Mouse (Mus musculus) embryonic facial prominence, embryonic 11.5 days (tissue): Measurements from ENCODE around the gene Mc1r. TPM values are rescaled to one million over a fixed set of nuclear protein-coding genes. Genes with fewer than 3 reads are reported as not detected.
"Not testable (repeated sequence)": the region's sequence is repeated elsewhere in the genome, so short reads cannot be mapped to it uniquely, and the experiment has no call there.

Experiments used
- ATAC-seq: fragments of 200-750 bp; cut with Nextera tagmentation; replicated peaks from 2 replicates; pipeline ENCODE4 v1.8.0; 2017; ENCODE audit warnings: low read depth; ENCODE audit not compliant: insufficient number of reproducible peaks, low FRiP score, low TSS enrichment
- DNase-seq: peaks from one replicate; pipeline ENCODE4 v3.0.0-alpha.2; 2015; ENCODE audit warnings: low spot score
- H3K27ac ChIP-seq: fragments of 300-500 bp; sonication (generic); replicated peaks from 2 replicates; pipeline ENCODE4 v1.5.1; 2014; ENCODE audit warnings: mild to moderate bottlenecking, low read depth, low read length, control low read depth
- H3K27me3 ChIP-seq: fragments of 300-500 bp; sonication (generic); 2 replicates; pipeline ENCODE4 v1.6.1; 2014; ENCODE audit warnings: mild to moderate bottlenecking, low read length, moderate library complexity, mixed read lengths; ENCODE audit not compliant: control insufficient read depth, insufficient read depth
- H3K36me3 ChIP-seq: fragments of 300-500 bp; sonication (generic); replicated peaks from 2 replicates; pipeline ENCODE4 v1.6.1; 2014; ENCODE audit warnings: low read depth, mild to moderate bottlenecking, low read length, moderate library complexity, mixed read lengths; ENCODE audit not compliant: control insufficient read depth, insufficient read depth
- H3K4me1 ChIP-seq: fragments of 300-500 bp; sonication (generic); 2 replicates; pipeline ENCODE4 v1.6.1; 2014; ENCODE audit warnings: low read length, mixed read lengths; ENCODE audit not compliant: control insufficient read depth, insufficient read depth
- H3K4me2 ChIP-seq: fragments of 300-500 bp; sonication (generic); 2 replicates; pipeline ENCODE4 v1.6.1; 2014; ENCODE audit warnings: low read depth, mild to moderate bottlenecking, control low read depth, low read length, moderate library complexity
- H3K4me3 ChIP-seq: fragments of 300-500 bp; sonication (generic); 2 replicates; pipeline ENCODE4 v1.5.1; 2014; ENCODE audit warnings: low read depth, low read length, control low read depth
- H3K9ac ChIP-seq: fragments of 300-500 bp; sonication (generic); replicated peaks from 2 replicates; pipeline ENCODE4 v1.6.1; 2014; ENCODE audit warnings: mild to moderate bottlenecking, control low read depth, low read length
- H3K9me3 ChIP-seq: fragments of 300-500 bp; sonication (generic); replicated peaks from 2 replicates; pipeline ENCODE4 v1.6.1; 2016; ENCODE audit warnings: mild to moderate bottlenecking, low read length, inconsistent platforms, mixed read lengths; ENCODE audit not compliant: control insufficient read depth
- WGBS: fragments of 180-500 bp; shearing (Covaris S2); extraction: QIAGEN DNeasy Blood & Tissue Kit; methylation state at CpG from one replicate; pipeline ENCODE4 v1.1.7; 2014; 5-methylcytosine and 5-hydroxymethylcytosine counted together
- polyA plus RNA-seq: library from polyadenylated mRNA; unstranded; fragments of >200 nt; fragmentation: Nextera tagmentation; extraction: Ambion mirVana; gene quantifications from 2 replicates; pipeline ENCODE4 v1.2.1, GENCODE M21; 2014

Mc1r gene
- polyA plus RNA-seq, 1 experiment from 2014 or later: not detected

DNA sequence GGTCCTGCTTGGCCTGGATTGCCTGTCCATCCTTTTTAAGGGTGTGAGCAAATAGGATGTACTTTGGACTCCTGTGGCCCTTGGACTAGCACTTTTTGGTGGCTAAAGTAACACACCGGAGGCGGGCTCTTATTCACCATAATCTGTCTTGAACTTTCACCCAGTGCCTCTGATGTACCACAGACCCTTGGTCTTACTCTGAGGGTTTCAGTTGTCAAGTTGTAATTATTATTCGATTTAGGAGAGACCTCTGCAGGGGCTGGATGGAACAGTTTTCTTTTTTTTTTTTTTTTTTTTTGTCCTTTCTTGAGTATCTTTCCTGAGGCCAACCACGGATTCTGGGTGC is 36.6 kb downstream of the Mc1r start:
- WGBS: 21% methylated on average over 4 of the region's 4 CpGs
- no peak for ATAC-seq
- no peaks in the 10 kb centered on the region for H3K9me3 ChIP-seq

GRCm38 (mm10) chr8:123444131-123444530 is 37.2 kb downstream of the Mc1r start:
- Histone ChIP-seq H3K4me1 (no peaks in the 10 kb centered on the region), H3K4me3 (no peak overlapping the region), H3K4me2 (no peak overlapping the region), H3K36me3 (no peaks in the 10 kb centered on the region), H3K27ac (no peak overlapping the region), H3K27me3 (no peaks in the 10 kb centered on the region), H3K9ac (no peak overlapping the region), H3K9me3 (no peaks in the 10 kb centered on the region)
- ATAC-seq (no peak), DNase-seq (no peak)
- WGBS: 75% methylated on average over 6 of the region's 6 CpGs

More for the DNA sequence above, 36.6 kb downstream of the Mc1r start:
- Histone ChIP-seq H3K27me3 (no peaks in the 10 kb centered on the region), H3K27ac (no peak overlapping the region), H3K4me3 (peak overlapping the region; percentile 61), H3K4me1 (no peaks in the 10 kb centered on the region), H3K4me2 (peak overlapping the region; percentile 62), H3K9ac (peak overlapping the region; percentile 85), H3K36me3 (no peaks in the 10 kb centered on the region)
- DNase-seq: peak; percentile 17

DNA sequence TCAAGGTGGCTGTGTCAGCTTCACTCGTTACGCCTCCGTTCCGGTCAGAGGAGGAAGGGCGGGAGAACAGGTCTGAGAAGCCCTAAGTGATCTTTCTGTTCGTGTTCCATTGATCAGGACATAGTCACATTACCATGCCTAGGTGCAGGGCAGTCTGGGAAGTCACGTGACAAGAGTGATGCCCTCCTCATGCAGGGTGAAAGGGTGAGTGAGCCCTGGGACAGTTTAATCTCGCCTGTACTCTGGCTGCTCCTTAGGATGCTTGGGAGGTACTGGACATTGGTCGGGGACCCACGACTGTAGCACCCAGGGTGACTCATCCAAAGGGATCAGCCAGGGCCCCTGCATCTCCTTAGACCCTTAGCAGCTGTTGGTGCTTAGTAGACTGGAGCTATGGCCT is 39.1 kb downstream of the Mc1r start:
- Histone ChIP-seq H3K4me2 (no peak overlapping the region), H3K36me3 (no peaks in the 10 kb centered on the region), H3K4me3 (no peak overlapping the region), H3K27me3 (no peaks in the 10 kb centered on the region), H3K27ac (no peak overlapping the region), H3K9ac (no peak overlapping the region; the same call in 1 of the 2 replicates), H3K9me3 (no peaks in the 10 kb centered on the region), H3K4me1 (no peaks in the 10 kb centered on the region)
- DNase-seq (no peak), ATAC-seq (no peak)
- WGBS: 84% methylated on average over 10 of the region's 10 CpGs

GRCm38 (mm10) chr8:123446799-123447198 is 39.9 kb downstream of the Mc1r start:
- no peak overlapping the region for H3K9ac ChIP-seq
- no peaks in the 10 kb centered on the region for H3K36me3 ChIP-seq
- DNase-seq (peak; percentile 13), ATAC-seq (no peak)
- H3K4me2 ChIP-seq: no peak overlapping the region
- H3K27me3 ChIP-seq: no peaks in the 10 kb centered on the region
- H3K4me3 ChIP-seq: no peak overlapping the region
- no peaks in the 10 kb centered on the region for H3K4me1 ChIP-seq
- H3K9me3 ChIP-seq: no peaks in the 10 kb centered on the region
- WGBS: 81% methylated on average over 6 of the region's 6 CpGs
- no peak overlapping the region for H3K27ac ChIP-seq

DNA sequence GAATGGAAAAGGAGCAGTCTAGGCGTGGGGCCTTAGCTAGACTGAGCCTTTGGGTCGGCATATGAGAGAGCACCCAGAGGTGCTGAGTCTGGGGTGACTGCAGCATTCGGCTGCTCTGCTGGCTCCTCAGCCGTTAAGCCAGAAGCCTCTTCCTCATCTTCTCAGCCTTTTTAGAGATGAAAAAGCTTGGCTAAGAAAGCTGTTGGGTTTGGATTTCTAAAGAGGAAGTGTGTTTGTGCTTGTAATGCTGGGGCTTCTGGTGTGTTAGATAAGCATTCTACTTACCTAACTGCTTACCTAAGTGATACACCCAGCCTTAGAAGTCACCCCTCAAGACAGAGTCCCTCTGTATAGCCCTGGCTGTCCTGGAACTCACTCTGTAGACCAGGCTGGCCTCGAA is 43.9 kb downstream of the Mc1r start:
- no peaks in the 10 kb centered on the region for H3K27me3 ChIP-seq
- H3K27ac ChIP-seq: no peak overlapping the region
- no peaks in the 10 kb centered on the region for H3K4me1 ChIP-seq
- no peaks in the 10 kb centered on the region for H3K36me3 ChIP-seq
- H3K9me3 ChIP-seq: no peaks in the 10 kb centered on the region
- H3K9ac ChIP-seq: no peak overlapping the region
- no peak overlapping the region for H3K4me2 ChIP-seq
- no peak for DNase-seq
- WGBS: 92% methylated on average over 5 of the region's 5 CpGs
- no peak for ATAC-seq
- no peak overlapping the region for H3K4me3 ChIP-seq

DNA sequence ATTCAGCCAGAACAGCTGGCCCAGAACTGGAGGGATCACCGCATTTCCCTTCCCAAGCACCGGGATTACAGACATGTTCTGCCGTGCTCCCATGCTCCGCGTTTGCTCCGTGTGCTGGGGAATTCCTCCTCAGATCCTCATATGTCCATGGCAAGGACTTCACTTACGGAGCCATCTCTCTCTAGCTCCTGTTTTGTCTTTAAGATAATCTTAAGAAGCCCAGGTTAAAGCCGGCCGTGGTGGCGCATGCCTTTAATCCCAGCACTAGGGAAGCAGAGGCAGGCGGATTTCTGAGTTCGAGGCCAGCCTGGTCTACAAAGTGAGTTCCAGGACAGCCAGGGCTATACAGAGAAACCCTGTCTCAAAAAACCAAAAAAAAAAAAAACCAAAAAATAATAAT is 44.8 kb downstream of the Mc1r start:
- H3K27me3 ChIP-seq, H3K4me1 ChIP-seq, H3K4me2 ChIP-seq, H3K9ac ChIP-seq, DNase-seq, H3K27ac ChIP-seq, H3K9me3 ChIP-seq, ATAC-seq, H3K36me3 ChIP-seq, H3K4me3 ChIP-seq: not testable (repeated sequence)
- WGBS: 96% methylated on average over 12 of the region's 12 CpGs

- Histone ChIP-seq H3K27ac (no peak overlapping the region), H3K4me2 (no peak overlapping the region), H3K9ac (no peak overlapping the region), H3K4me1 (no peaks in the 10 kb centered on the region), H3K36me3 (no peaks in the 10 kb centered on the region), H3K27me3 (no peaks in the 10 kb centered on the region), H3K9me3 (no peaks in the 10 kb centered on the region), H3K4me3 (no peak overlapping the region)
- 83% methylated on average over 4 of the region's 4 CpGs for WGBS
- ATAC-seq (no peak), DNase-seq (no peak)
These were observed 45.2 kb downstream of the Mc1r start for GRCm38 (mm10) chr8:123452149-123452548.

GRCm38 (mm10) chr8:123453291-123453690 is 46.4 kb downstream of the Mc1r start:
- DNase-seq (no peak), ATAC-seq (no peak)
- Histone ChIP-seq H3K4me1 (no peaks in the 10 kb centered on the region), H3K27me3 (no peaks in the 10 kb centered on the region), H3K9me3 (no peaks in the 10 kb centered on the region), H3K4me3 (no peak overlapping the region), H3K27ac (no peak overlapping the region), H3K4me2 (no peak overlapping the region), H3K9ac (no peak overlapping the region), H3K36me3 (no peaks in the 10 kb centered on the region; the same call in 1 of the 2 replicates)
- 84% methylated on average over 7 of the region's 7 CpGs for WGBS
